Mouse (Mus musculus): ENCODE measurements around the gene Galnt6. TPM values are rescaled to one million over a fixed set of nuclear protein-coding genes. Genes with fewer than 3 reads are reported as not detected.
"Not testable (repeated sequence)": the region's sequence is repeated elsewhere in the genome, so short reads cannot be mapped to it uniquely, and the experiment has no call there.

Galnt6 gene
- 0.31 and 1.2 TPM in 2 replicates for polyA plus RNA-seq (2015; fragmentation: Nextera tagmentation; extraction: Ambion mirVana)

- H3K27me3 ChIP-seq: peaks cover 61% of the 10 kb centered on the region
- H3K4me2 ChIP-seq: peak within 1 kb of the TSS; percentile 65
- no peak within 1 kb of the TSS for H3K9ac ChIP-seq
- H3K36me3 ChIP-seq: no peaks in the 10 kb centered on the region
- peaks cover 18% of the 10 kb centered on the region for H3K4me1 ChIP-seq (replicated peaks)
- 6% methylated on average over 54 of the region's 57 CpGs for WGBS
- no peak for ATAC-seq (replicated peaks; ENCODE audit: insufficient number of reproducible peaks, insufficient read depth, low FRiP score, low read depth)
- H3K4me3 ChIP-seq: peak within 1 kb of the TSS; percentile 43
- no peak within 1 kb of the TSS for H3K27ac ChIP-seq
- H3K9me3 ChIP-seq (replicated peaks): no peaks in the 10 kb centered on the region
Observed at GRCm38 (mm10) chr15:100729281-100729985, at the start of gene Galnt6. TSS of gene Galnt6 (minus strand) at chr15:100729376.

- Histone ChIP-seq H3K4me1 (replicated peaks) (0 out of 2 replicates have a peak, but pooled peaks cover 5% of the 10 kb centered on the region), H3K36me3 (no peaks in the 10 kb centered on the region), H3K9me3 (replicated peaks) (no peaks in the 10 kb centered on the region), H3K27me3 (peaks cover 33% of the 10 kb centered on the region), H3K27ac (no peak overlapping the region), H3K9ac (no peak overlapping the region), H3K4me3 (no peak overlapping the region), H3K4me2 (no peak overlapping the region)
- ATAC-seq (replicated peaks; ENCODE audit: insufficient number of reproducible peaks, insufficient read depth, low FRiP score, low read depth): peak; percentile 62; the same call in 1 of the 2 replicates
- WGBS: 58% methylated on average over 32 of the region's 32 CpGs
Observed at GRCm38 (mm10) chr15:100777020-100778016, 48.1 kb upstream of the Galnt6 start.

- no peak overlapping the region for H3K4me3 ChIP-seq
- H3K27me3 ChIP-seq: peaks cover 38% of the 10 kb centered on the region
- no peaks in the 10 kb centered on the region for H3K9me3 ChIP-seq (replicated peaks)
- WGBS: 79% methylated on average over 3 of the region's 3 CpGs
- H3K9ac ChIP-seq: no peak overlapping the region
- H3K27ac ChIP-seq: no peak overlapping the region
- no peaks in the 10 kb centered on the region for H3K36me3 ChIP-seq
- ATAC-seq (replicated peaks; ENCODE audit: insufficient number of reproducible peaks, insufficient read depth, low FRiP score, low read depth): no peak
- H3K4me2 ChIP-seq: no peak overlapping the region
- H3K4me1 ChIP-seq (replicated peaks): 0 out of 2 replicates have a peak, but pooled peaks cover 5% of the 10 kb centered on the region
Observed at GRCm38 (mm10) chr15:100776424-100776823, 47.2 kb upstream of the Galnt6 start.

GRCm38 (mm10) chr15:100775189-100776166 is 46.3 kb upstream of the Galnt6 start:
- Histone ChIP-seq H3K4me3 (no peak overlapping the region), H3K4me1 (replicated peaks) (0 out of 2 replicates have a peak, but pooled peaks cover 5% of the 10 kb centered on the region), H3K36me3 (no peaks in the 10 kb centered on the region), H3K27ac (no peak overlapping the region), H3K4me2 (no peak overlapping the region), H3K9ac (no peak overlapping the region), H3K27me3 (peaks cover 47% of the 10 kb centered on the region), H3K9me3 (replicated peaks) (no peaks in the 10 kb centered on the region)
- 50% methylated on average over 19 of the region's 19 CpGs for WGBS
- ATAC-seq (replicated peaks; ENCODE audit: insufficient number of reproducible peaks, insufficient read depth, low FRiP score, low read depth): no peak

GRCm38 (mm10) chr15:100773859-100774258 is 44.7 kb upstream of the Galnt6 start:
- ATAC-seq (replicated peaks; ENCODE audit: insufficient number of reproducible peaks, insufficient read depth, low FRiP score, low read depth); H3K27ac ChIP-seq; H3K36me3 ChIP-seq; H3K9ac ChIP-seq; H3K9me3 ChIP-seq (replicated peaks); H3K4me2 ChIP-seq; H3K4me3 ChIP-seq; H3K4me1 ChIP-seq (replicated peaks): not testable (repeated sequence)
- WGBS: 89% methylated on average over 6 of the region's 6 CpGs
- peaks cover 49% of the 10 kb centered on the region for H3K27me3 ChIP-seq

GRCm38 (mm10) chr15:100772685-100773084 is 43.5 kb upstream of the Galnt6 start:
- Histone ChIP-seq H3K4me2 (no peak overlapping the region), H3K4me3 (no peak overlapping the region), H3K27ac (no peak overlapping the region), H3K9me3 (replicated peaks) (no peaks in the 10 kb centered on the region), H3K27me3 (peaks cover 59% of the 10 kb centered on the region), H3K9ac (no peak overlapping the region), H3K36me3 (no peaks in the 10 kb centered on the region), H3K4me1 (replicated peaks) (no peaks in the 10 kb centered on the region)
- no peak for ATAC-seq (replicated peaks; ENCODE audit: insufficient number of reproducible peaks, insufficient read depth, low FRiP score, low read depth)
- WGBS: 84% methylated on average over 4 of the region's 4 CpGs

GRCm38 (mm10) chr15:100770338-100770737 is 41.2 kb upstream of the Galnt6 start:
- Histone ChIP-seq H3K4me3 (no peak overlapping the region), H3K27ac (no peak overlapping the region), H3K4me2 (no peak overlapping the region), H3K4me1 (replicated peaks) (no peaks in the 10 kb centered on the region), H3K9me3 (replicated peaks) (no peaks in the 10 kb centered on the region), H3K9ac (no peak overlapping the region), H3K27me3 (peaks cover 62% of the 10 kb centered on the region), H3K36me3 (no peaks in the 10 kb centered on the region)
- ATAC-seq (replicated peaks; ENCODE audit: insufficient number of reproducible peaks, insufficient read depth, low FRiP score, low read depth): no peak
- 92% methylated on average over 5 of the region's 5 CpGs for WGBS

GRCm38 (mm10) chr15:100769023-100769422 is 39.8 kb upstream of the Galnt6 start:
- not testable (repeated sequence) for H3K9me3 ChIP-seq (replicated peaks); H3K4me2 ChIP-seq; H3K9ac ChIP-seq; H3K4me3 ChIP-seq; ATAC-seq (replicated peaks; ENCODE audit: insufficient number of reproducible peaks, insufficient read depth, low FRiP score, low read depth); H3K27ac ChIP-seq; H3K36me3 ChIP-seq; H3K4me1 ChIP-seq (replicated peaks)
- 53% methylated on average over 4 of the region's 4 CpGs for WGBS
- peaks cover 69% of the 10 kb centered on the region for H3K27me3 ChIP-seq

GRCm38 (mm10) chr15:100767851-100768250 is 38.7 kb upstream of the Galnt6 start:
- Histone ChIP-seq H3K36me3 (no peaks in the 10 kb centered on the region), H3K4me2 (no peak overlapping the region), H3K9ac (no peak overlapping the region), H3K27me3 (peaks cover 81% of the 10 kb centered on the region), H3K27ac (no peak overlapping the region), H3K9me3 (replicated peaks) (no peaks in the 10 kb centered on the region), H3K4me3 (no peak overlapping the region), H3K4me1 (replicated peaks) (no peaks in the 10 kb centered on the region)
- no peak for ATAC-seq (replicated peaks; ENCODE audit: insufficient number of reproducible peaks, insufficient read depth, low FRiP score, low read depth)
- WGBS: 82% methylated on average over 13 of the region's 13 CpGs

GRCm38 (mm10) chr15:100766826-100767225 is 37.6 kb upstream of the Galnt6 start:
- no peak overlapping the region for H3K9ac ChIP-seq
- H3K4me1 ChIP-seq (replicated peaks): peaks cover 6% of the 10 kb centered on the region
- no peak overlapping the region for H3K27ac ChIP-seq
- no peak overlapping the region for H3K4me3 ChIP-seq
- no peaks in the 10 kb centered on the region for H3K9me3 ChIP-seq (replicated peaks)
- H3K36me3 ChIP-seq: no peaks in the 10 kb centered on the region
- no peak for ATAC-seq (replicated peaks; ENCODE audit: insufficient number of reproducible peaks, insufficient read depth, low FRiP score, low read depth)
- 72% methylated on average over 9 of the region's 9 CpGs for WGBS
- no peak overlapping the region for H3K4me2 ChIP-seq
- H3K27me3 ChIP-seq: peaks cover 87% of the 10 kb centered on the region
